Mouse (Mus musculus) CH12.LX (cell line): ENCODE measurements around the gene Lhpp. TPM values are rescaled to one million over a fixed set of nuclear protein-coding genes. Genes with fewer than 3 reads are reported as not detected.
A peak's percentile ranks its signal among the peaks of the same experiment; 100 is the strongest.

ENCODE experiments used
- DNase-seq: peaks from one replicate; pipeline ENCODE4 v3.0.0-alpha.2; 2013; ENCODE audit errors: extremely low read depth
- H3K27ac ChIP-seq: 2 replicates; pipeline ENCODE4 v1.5.1; 2012; ENCODE audit warnings: low read depth, mild to moderate bottlenecking, control low read depth, moderate library complexity; ENCODE audit not compliant: insufficient read depth
- H3K27me3 ChIP-seq: replicated peaks from 2 replicates; pipeline ENCODE3; 2012; ENCODE audit warnings: inconsistent platforms
- H3K36me3 ChIP-seq, 2 experiments: replicated peaks in 1 of 2; 2 replicates each; pipeline versions ENCODE3 to v1.6.1; 2012; ENCODE audit warnings: inconsistent platforms in 1 of 2, low read length in 1 of 2, mild to moderate bottlenecking in 1 of 2, mixed read lengths in 1 of 2, moderate library complexity in 1 of 2; ENCODE audit not compliant: control insufficient read depth in 1 of 2, insufficient read depth in 1 of 2
- H3K4me1 ChIP-seq, 2 experiments: 2 replicates each; pipeline ENCODE4 v1.6.1; 2012; ENCODE audit warnings: inconsistent platforms in 1 of 2, moderate library complexity in 1 of 2; ENCODE audit not compliant: insufficient read depth in 2 of 2, control insufficient read depth in 1 of 2
- H3K4me2 ChIP-seq: 2 replicates; pipeline ENCODE4 v1.6.1; 2012; ENCODE audit warnings: low read depth, mild to moderate bottlenecking, control low read depth; ENCODE audit not compliant: poor library complexity, insufficient read depth, severe bottlenecking
- H3K4me3 ChIP-seq, 3 experiments: fragments of 150-350 bp in 1 of 3; sonication (generic) in 1 of 3; replicated peaks in 1 of 3; 2 replicates each; pipeline versions ENCODE3 to v1.5.1; 2011 to 2012; ENCODE audit warnings: low read depth in 2 of 3, low read length in 2 of 3, mild to moderate bottlenecking in 2 of 3, moderate library complexity in 2 of 3, control low read depth in 1 of 3, improper control_type of control experiment in 1 of 3, inconsistent platforms in 1 of 3, mixed read lengths in 1 of 3; ENCODE audit not compliant: poor library complexity in 1 of 3
- H3K79me2 ChIP-seq: replicated peaks from 2 replicates; pipeline ENCODE4 v1.6.1; 2012; ENCODE audit warnings: mild to moderate bottlenecking, moderate library complexity; ENCODE audit not compliant: control insufficient read depth, poor library complexity, insufficient read depth, severe bottlenecking; ENCODE audit errors: extremely low read depth
- H3K9ac ChIP-seq: 2 replicates; pipeline ENCODE4 v1.6.1; 2012; ENCODE audit warnings: low read depth, mild to moderate bottlenecking, control low read depth, moderate library complexity; ENCODE audit not compliant: insufficient read depth
- H3K9me3 ChIP-seq: replicated peaks from 2 replicates; pipeline ENCODE3; 2012; ENCODE audit warnings: low read length, inconsistent platforms, mixed read lengths
- E2F4 ChIP-seq: IDR thresholded peaks from 2 replicates; pipeline ENCODE4 v1.6.1; 2011; ENCODE audit warnings: low read depth, low read length, improper control_type of control experiment; ENCODE audit not compliant: insufficient replicate concordance
- ETS1 ChIP-seq: conservative IDR thresholded peaks from 2 replicates; pipeline ENCODE4 v1.6.1; 2012; ENCODE audit warnings: low read depth, mild to moderate bottlenecking, inconsistent platforms, low read length, improper control_type of control experiment, moderate library complexity
- KAT2A ChIP-seq: IDR thresholded peaks from 2 replicates; pipeline ENCODE4 v1.6.1; 2012; ENCODE audit warnings: low read length, improper control_type of control experiment, inconsistent platforms; ENCODE audit not compliant: insufficient replicate concordance
- SMC3 ChIP-seq: IDR thresholded peaks from 2 replicates; pipeline ENCODE4 v1.6.1; 2011; ENCODE audit warnings: low read depth, low read length, improper control_type of control experiment
- TBP ChIP-seq: conservative IDR thresholded peaks from 2 replicates; pipeline ENCODE4 v1.6.1; 2011; ENCODE audit warnings: low read depth, low read length, improper control_type of control experiment
- TCF12 ChIP-seq: IDR thresholded peaks from 2 replicates; pipeline ENCODE4 v1.6.1; 2014; ENCODE audit warnings: low read depth, mild to moderate bottlenecking, inconsistent platforms, low read length, improper control_type of control experiment
- dilution Hi-C: fragments of 300-500 bp; cut with MboI; formaldehyde crosslinking; loops from 2 replicates; pipeline ENCODE4 v1.14.3; 2020; ENCODE audit warnings: low sequenced_read_pairs; ENCODE audit not compliant: extremely low pct_unique_long_range_greater_than_20kb, extremely low pct_ligation_motif_present
- in situ Hi-C: fragments of 300-500 bp; cut with MboI; formaldehyde crosslinking; loops from 3 replicates; pipeline ENCODE4 v1.14.3; 2019; ENCODE audit warnings: low sequenced_read_pairs, low pct_ligation_motif_present, low pct_unique_long_range_greater_than_20kb, mixed read lengths
- polyA plus RNA-seq: library from polyadenylated mRNA; unstranded; fragments of >175 nt; gene quantifications from 2 replicates; pipeline ENCODE4 v1.2.1, GENCODE M21; 2012; ENCODE audit warnings: low read depth; ENCODE audit not compliant: insufficient read length
- total RNA-seq, 2 experiments: library from RNA; depleted of rRNA; stranded (reverse); fragments of 300-350 nt in 1 of 2; fragments of >200 nt in 1 of 2; gene quantifications; 2 replicates each; pipeline ENCODE4 v1.2.3; 2012 to 2014

Gene Lhpp
- total and polyA plus RNA-seq, 3 experiments, result 7.8 to 15.4 (median 14.6) TPM

DNA sequence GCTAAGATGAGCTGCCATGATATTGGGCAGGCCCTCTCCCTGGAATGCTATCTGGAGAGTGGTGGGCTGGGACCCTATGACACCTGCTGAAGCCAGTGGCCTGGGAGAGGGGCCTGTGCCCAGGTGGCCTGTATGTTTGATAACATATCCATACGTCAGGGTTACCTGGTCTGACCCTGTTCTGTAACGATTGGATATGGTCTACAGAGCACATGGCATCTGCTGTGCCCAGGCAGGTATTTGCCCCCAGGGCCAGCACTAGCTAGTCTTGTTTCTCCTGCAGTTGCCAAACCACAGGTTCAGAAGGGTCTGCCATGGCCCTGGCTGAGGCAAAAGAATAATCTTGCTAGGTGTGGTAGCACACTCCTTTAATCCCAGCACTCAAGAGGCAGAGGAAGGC is 83.1 kb downstream of the Lhpp start:
- Histone ChIP-seq H3K4me1 (peaks cover 2 to 34% of the 10 kb centered on the region in 2 experiments; a peak in 3 of 4 replicates), H3K4me3 (no peak overlapping the region), H3K4me2 (no peak overlapping the region), H3K36me3 (peaks cover 0 to 4% of the 10 kb centered on the region in 2 experiments), H3K27ac (no peak overlapping the region)
- in situ Hi-C loops, result no loop called here
- TF ChIP-seq SMC3, result no peak
- TF ChIP-seq, all 38 proteins: peak for 0
- no peak overlapping the region for H3K9ac ChIP-seq
- H3K9me3 ChIP-seq, result peaks cover 5% of the 10 kb centered on the region
- no peaks in the 10 kb centered on the region for H3K27me3 ChIP-seq
- dilution Hi-C loops, result no loop called here
- DNase-seq, result no peak
- no peaks in the 10 kb centered on the region for H3K79me2 ChIP-seq

DNA sequence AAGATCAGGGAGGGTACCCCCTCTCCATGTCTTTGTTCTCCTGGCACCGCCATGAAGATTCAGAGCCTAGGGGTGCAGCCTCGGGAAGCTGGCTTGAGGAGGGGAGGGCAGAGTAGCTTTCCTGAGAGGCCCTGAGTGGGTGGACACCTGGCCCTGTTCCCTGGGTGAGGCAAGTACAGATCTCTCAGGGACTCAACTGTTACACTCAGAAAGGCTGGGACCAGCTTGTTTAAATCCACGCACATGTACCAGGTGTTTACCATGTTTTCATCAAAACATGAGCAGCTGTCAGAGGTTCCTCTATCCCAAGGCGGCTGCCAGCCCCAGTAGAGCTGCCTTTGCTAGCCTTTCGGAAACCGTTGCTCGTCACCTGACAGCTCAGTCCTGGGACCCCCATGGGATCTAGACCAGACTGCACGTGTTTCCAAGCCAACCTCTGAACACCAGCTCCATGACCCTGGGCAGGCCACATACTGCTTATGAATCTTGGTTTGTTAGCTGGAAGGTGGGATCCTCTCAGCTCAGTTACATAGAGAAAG is 86.9 kb downstream of the Lhpp start:
- no peak for DNase-seq
- H3K79me2 ChIP-seq, result no peaks in the 10 kb centered on the region
- H3K27ac ChIP-seq, result no peak overlapping the region
- H3K4me2 ChIP-seq, result no peak overlapping the region
- no peaks in the 10 kb centered on the region for H3K27me3 ChIP-seq
- H3K9ac ChIP-seq, result no peak overlapping the region
- H3K36me3 ChIP-seq, result peaks cover 0 to 4% of the 10 kb centered on the region in 2 experiments
- H3K4me1 ChIP-seq, result peaks cover 15 to 46% of the 10 kb centered on the region in 2 experiments
- in situ Hi-C loops, result no loop called here
- H3K4me3 ChIP-seq, result no peak overlapping the region
- peaks cover 5% of the 10 kb centered on the region for H3K9me3 ChIP-seq
- TF ChIP-seq TCF12 (no peak), TBP (no peak)
- TF ChIP-seq, all 38 proteins: peak for 0
- dilution Hi-C loops, result no loop called here

DNA sequence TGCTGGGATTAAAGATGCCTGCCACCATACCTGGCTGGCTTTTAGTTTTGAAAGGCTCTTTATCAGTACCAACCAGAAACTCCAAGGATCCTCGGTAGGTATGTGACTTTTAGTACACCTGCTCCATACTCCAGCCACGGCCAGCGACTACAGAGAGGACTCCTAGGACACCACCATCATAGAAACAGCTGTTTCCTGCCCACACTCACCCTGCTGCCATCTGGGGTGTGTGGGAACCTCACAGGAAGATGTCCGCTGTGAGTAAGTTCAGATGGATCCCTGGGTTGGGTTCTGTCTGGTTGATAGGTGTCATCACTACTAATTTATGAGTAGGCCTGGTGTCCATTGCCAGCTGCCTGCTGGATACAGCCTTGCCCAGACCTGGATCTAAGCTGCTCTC is 88.3 kb downstream of the Lhpp start:
- DNase-seq, result no peak
- Histone ChIP-seq H3K36me3 (peaks cover 0 to 4% of the 10 kb centered on the region in 2 experiments), H3K9me3 (peaks cover 5% of the 10 kb centered on the region), H3K27ac (no peak overlapping the region), H3K4me2 (no peak overlapping the region), H3K4me1 (peaks cover 15 to 58% of the 10 kb centered on the region in 2 experiments), H3K9ac (no peak overlapping the region), H3K4me3 (no peak overlapping the region), H3K27me3 (no peaks in the 10 kb centered on the region), H3K79me2 (no peaks in the 10 kb centered on the region)
- TF ChIP-seq KAT2A, result no peak
- no peak for TF ChIP-seq E2F4
- TF ChIP-seq ETS1, result 0 out of 2 replicates have a peak, but pooled peaks have one; percentile 9
- in situ Hi-C loops (no loop called here), dilution Hi-C loops (no loop called here)
